Mouse (Mus musculus): ENCODE results near the gene Mrrf.

Mrrf gene

DNA sequence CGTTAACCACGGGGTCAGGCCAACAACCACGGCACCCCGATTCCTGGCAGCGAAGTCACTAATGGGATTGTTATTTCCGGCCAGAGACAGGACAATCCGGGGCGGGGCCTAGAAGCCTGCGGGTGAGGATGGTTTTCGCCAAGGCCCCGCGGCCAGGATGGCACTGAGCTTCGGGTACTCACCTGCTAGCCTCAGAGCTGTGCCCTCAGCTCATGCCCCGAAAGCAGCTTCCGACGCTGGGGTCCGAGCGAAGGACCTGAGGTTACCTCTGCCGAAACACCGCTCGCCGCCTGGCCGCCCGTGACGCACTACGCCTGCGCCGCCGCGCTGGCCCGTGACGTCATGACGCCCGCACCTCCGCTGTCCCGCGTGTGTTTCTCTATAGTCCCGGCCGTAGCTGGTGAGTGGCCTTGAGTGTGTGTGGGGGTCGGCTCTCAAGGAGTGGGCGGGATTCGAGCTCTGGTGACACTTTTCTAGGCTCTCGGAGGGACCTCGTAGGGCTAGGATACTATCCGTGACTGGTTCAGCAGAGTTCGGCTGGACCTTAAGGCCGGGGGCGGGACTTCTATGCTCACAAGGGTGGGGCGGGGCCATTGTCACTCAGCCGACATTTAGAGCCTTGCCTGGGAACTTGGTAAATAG is at the start of gene Mrrf, which contains the start of gene Rbm18:
Mrrf (plus strand) TSS at position 90 of the 642 bp plus-strand sequence.
Rbm18 (minus strand) TSS at position 474 of the 642 bp plus-strand sequence.
- peak; percentile 94 to 96 for DNase-seq

DNA sequence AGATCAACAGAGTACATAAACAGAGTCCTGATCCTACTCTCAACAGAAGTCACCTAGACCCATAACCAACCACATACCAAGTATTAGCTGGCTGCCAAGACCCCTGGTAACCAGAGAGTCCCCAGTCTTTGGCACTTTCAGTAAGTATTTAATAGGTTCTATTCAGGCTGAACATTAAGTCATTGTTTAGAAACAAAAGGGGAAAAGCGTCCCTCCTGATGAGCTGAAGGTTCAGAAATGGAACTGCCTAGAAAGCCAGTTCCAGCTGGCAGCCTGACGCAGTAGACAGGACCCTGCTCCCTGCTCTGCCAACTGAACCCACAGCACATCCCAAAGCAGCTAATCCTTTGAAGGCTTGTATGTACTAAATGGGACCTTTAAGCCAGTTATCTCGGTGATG is 47.0 kb upstream of the Mrrf start:
- no peak for DNase-seq

DNA sequence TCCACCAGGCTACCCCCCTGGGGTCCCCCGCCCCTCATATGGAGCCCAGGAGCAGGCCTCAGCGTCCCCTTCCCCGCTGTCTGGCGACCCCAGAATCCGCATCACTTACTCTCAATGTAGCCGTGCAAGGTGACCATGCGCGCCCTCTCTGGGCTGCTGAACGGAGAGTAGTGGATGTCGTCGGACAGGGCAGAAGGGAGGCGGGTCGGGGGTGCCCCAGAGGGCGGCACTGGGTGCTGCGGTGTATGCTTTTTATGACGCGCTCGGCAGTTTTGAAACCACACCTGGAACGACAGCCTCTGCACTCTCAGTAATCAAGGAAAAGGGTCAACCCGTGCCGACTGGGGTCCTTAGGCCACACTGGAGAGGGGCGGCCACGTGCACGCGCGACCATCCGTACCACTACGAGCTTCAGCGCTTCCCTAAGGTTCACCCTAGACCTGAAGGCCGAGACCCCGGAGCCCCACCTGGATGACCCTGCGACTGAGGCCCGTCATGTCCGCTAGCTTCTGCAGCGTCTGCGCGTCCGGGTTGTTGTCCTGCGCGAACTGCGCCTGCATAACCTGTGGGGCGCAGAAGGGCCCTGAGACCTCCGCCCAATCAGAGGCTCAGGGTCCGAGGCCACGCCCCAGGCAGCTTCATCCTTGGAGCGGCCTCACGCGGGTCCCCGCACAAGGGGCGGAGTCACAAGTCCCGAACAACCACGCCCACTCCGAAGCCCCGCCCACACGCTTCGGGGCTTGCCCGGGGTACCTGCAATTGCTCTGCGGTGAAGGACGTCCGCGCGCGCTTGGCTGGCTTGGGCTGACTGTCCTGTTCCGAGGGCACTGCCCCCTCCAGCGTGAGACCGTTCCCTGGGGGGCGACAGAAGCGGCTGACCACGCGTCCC is 45.1 kb upstream of the Mrrf start:
- DNase-seq, result peak; percentile 68 to 69

DNA sequence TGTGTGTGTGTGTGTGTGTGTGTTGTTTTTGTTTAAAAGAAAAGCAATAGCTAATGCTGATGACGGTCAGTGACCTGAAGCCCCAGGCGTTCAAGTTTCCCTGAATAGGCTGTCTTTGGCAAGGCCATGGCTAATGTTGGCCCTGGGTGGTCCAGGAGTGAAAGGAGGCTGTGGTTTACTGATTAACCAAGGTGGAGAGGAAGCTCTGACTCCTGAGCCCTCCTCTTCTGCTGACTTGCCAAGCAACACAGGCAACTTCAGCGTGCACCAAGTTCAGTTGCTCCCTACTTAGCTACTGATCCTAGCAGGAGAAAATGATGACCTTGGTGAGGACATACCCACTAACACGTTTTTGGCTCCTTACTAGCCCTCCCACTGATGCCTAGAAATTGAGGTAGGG is 43.4 kb upstream of the Mrrf start:
- no peak for DNase-seq

DNA sequence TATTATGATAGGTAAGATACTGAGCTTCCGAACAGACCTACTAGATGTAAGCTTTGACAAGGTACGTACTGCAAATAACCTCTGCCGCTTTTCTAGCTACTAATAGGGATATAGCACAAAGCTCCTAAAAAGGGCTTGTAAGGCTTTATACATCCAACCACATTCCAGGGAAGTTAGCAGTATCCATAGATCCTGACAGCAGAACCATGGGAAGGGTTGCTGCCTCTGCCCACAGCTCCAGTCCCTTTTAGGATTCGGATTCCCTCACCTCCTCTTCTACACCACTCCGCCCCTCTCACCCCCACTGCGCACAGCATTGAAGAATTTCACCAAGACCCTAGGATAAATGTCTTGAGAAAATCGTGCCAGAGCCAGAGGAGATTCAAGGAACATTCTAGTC is 42.9 kb upstream of the Mrrf start:
- no peak for DNase-seq

DNA sequence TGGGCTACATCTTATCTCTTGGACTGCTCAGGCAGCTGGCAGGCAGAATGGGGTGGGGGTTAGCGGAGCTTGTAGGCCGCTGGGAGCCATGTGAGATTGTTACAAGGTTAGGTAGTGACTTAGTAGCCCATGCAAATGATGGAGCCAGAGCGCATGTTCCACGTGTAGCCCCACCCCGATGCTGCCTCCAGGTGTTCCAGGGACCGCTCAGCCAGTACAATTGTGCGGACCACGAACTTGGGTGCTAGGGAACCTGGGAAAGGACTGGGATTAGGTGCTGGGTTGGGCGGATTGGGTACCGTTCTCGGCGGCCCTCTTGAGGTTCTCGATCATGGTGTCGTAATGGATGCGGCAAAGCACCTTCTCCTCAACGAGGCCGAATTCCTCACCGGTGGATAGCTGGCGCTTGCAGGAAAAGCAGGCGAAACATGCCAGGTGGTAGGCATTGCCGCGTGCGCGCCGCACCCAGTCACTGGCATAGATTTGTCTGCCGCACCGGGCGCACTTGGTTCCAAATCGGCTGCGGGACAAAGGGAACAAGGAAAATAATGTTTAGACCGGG is 42.2 kb upstream of the Mrrf start:
- DNase-seq, result no peak

DNA sequence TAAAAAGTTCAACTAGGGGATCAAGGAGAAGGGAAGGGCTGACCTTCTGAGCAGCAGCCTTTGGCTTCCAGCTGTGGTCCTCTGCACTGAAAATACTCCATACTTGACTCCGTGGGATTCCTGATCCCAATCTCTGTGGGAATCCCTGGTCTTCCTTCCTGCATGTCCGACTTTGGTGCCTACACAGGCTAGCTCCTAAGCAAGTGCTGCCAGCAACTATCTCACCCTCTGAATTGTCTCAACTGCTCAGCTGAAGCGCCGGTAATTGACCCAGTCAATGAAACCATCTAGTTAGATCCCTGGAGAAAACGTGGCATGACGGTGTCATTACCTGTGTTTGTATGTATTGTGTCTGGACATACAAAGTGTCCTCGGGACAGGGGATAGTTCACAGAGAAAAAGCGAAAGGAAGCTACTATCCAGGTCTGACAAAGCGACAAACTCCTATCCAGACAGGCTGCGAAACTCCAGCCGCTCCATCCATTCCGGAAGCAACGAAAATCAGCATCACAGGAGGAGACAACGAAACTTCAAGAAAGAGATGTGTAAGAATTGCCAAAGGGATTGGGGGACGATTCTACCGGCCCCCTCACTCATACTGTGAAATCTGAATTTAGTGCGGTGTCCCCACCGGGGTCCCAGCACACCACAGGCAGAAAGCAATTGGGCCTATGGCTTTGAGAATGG is 38.9 kb upstream of the Mrrf start:
- no peak for DNase-seq

DNA sequence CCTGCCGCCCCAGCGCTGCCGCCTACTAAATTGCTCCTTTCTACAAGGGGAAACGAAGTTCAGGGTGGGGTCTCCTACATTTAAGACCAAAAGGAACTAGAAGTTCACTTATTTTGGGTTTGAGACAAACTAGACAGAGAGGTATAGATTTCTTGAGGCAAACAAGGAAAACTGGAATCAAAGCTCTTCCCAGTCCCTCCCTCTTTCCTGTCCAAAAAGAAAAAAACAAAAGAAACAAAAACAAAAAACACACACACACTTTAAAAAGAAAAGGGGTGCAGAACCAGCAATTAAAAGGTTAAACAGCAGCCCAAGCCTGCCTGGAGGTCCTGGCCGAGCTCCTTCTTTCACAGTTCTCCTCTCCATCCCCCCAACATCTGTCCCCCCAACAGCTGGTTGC is 38.2 kb upstream of the Mrrf start:
- no peak for DNase-seq

DNA sequence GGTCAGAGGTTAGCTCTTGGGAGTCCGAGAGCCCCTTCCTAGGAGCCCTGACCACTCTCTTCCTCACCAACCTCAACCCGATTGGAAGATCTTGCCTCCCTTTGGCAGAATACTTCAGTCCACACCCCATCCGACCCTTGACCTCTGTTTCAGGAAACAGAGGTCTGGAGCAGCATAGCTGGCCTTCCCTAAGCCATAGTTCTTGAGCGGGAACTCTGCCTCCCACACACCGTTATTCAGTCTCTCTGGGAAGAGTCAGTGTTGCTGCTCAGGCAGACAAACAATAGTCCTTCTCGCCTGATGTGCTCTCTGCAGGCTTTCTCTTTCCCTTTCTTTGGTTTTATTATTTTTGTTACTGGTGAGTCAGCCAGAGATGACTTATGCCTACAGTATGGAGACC is 36.5 kb upstream of the Mrrf start:
- no peak for DNase-seq

DNA sequence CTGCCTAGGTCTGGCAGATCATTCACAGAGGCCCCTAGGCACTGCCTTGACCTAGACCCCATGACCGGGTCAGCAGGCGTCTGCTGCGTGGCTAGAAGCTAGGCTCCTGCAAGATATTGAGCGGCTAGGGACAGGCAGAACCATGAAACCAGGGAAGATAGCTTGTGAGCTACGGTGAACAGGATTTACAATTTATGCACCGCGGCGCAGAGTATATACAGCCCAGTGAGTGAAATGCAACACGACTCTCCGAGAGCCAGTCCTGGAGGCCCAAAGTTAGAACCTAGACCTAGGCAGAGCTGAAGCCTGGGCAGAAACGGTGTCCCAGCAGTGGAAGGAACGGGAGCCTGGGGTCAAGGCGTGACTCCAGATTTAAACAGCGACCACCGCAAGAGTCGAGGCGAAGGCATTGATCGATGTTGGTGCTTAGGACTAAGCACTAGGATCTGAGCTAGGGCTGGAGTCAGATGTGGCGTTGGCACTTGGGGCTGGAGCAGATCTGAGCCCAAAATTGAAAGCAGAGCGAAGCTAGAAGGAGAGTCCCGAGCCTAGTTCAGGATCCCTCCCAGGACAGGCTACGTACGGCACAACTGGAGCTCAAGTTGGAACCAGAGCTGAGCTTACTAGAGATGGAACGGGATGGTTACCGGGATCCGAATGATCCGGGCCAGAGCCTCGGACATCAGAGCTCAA is 34.2 kb upstream of the Mrrf start:
- DNase-seq, result no peak

DNA sequence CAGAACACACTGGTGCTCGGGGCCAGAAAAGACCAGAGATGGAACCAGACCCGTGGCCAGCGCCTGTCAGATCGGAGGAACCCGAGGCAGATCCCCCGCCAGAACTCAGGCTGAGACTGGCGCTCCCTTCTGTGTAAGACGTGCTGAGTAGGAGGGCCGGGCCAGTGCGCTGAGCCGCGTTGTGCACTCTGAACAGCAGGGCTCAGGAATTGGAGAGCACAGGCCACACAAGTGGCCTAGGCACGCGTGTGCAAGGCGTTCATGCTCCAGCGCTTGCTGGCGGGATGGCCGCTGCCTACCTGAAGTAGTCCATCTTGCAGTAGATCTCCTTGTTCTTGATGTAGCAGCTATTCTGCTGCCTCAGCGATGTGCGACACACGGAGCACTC is 33.6 kb upstream of the Mrrf start:
- DNase-seq, result no peak

DNA sequence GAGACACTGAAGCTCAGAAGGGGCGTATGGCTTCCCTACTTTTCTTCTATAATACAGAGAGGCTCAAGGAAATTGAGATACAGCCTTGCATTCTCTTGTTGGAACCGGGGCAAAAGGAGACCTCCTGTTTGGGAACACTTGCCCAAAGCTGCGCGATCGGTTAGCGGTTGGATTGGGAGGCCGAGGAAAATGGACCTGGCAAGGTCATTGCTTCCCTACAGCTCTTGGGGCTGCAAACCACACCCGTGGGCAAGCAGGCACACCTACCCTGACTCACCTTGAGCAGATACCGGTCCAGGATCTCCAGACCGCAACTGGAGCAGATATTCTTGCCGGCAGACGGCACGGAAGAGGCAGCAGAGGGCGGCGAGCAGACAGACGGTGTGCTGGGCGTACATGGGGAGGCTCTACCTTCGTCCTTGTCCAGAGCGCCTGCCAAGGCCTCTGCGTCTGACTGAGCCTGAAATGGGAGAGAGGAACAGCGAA is 33.1 kb upstream of the Mrrf start:
- no peak for DNase-seq

DNA sequence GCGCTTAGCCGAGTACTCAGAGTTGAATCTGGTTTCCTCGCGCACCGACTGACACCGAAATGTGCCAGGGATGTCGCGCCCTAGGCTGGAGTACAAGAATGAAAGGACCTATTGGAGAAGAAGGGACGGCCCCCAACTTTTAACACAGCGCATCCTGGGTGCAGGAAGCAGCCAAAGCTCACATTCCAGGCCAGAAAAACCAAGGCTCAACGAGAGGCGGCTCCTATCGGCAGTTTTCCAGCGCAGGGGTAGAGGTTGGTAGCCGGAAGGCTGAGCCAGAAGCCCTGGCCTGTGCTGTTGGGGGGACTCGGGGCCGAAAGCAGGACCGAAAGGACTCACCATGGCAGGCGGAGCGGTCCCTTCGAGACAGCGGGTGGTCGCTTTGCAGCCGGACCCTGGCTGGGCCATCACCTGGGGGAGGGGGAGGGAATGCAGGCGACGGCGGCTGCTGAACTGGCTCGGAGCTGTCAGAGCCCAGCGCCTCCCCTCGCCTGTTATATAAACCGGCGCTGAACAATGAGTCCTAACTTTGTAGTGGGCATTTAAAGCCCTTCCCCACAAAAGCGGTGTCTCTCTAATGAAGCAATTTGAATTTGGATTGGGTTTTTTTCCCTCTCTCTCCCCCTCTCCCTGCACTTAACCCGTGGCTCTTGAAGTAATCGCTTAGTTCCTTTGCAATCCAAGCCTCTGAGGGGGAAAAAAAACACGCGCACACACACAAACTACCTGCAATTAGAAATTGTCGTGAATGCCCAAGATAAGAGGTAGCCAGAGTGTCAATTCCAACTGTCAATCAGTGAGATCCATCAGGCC is 32.4 kb upstream of the Mrrf start:
- no peak for DNase-seq

DNA sequence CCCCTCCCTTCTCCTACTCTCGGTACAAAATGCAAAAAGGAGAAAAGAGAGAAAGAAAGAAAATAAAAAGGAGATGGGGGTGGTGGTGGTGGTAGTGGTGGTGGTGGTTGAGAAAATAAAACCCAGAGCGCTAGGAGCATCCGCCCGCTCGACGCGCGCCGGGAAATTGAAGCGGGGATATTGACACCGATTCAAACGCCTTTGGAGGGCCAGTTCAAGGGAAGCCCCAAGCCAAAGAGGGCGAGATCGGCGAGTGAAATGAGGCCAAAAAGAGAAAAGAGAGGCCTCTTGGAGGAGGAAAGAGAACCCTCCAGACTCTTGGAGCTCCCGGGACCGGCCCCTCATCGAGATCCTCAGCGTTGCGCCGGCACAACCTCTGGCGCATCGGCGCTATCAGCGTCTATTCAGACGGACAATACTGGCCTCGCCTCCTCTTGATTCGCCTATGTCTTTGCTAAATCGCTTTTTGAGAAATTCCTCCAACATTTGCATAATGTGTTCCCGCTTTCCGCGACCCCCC is 31.7 kb upstream of the Mrrf start:
- DNase-seq, result no peak

DNA sequence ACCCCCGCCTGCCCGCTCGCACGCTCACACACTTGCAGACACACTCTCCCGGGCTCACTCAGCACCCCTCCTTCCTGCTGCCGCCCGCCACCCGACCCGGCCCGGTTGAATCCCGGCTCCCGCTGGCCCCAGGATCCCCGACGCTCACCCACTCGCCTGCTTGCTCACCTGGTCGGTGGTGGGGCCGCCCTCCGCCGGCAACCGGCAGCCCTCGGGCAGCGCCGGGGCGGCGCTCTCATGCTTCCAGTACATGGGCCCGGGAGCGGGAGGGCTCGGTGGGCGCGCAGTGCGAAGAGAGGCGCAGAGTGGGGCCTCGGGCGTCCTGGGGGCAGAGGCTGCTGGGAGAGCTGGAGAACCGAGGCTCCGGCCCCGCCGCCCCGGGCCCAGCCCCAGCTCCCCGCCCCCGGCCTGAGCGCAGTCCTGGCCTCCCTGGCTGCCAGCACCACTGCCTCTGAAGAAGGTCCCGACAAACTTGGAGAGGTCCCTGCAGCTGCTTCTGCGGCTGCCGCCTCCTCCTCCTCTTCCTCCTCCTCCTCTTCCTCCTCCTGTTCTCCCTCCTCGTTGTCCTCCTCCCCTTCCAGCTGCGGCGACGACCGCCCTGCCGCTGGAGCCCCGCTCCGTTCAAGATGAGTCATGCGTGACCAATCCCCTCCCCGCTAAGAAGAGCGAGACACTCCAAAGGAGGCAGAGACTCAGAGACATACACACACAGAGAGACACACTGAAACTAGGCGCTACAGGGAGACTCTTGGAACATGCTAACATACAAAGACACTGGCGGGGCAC is 31.0 kb upstream of the Mrrf start, which contains the start of gene Lhx6:
Lhx6 (minus strand) TSS at position 453 of the 786 bp plus-strand sequence.
- DNase-seq, result no peak

DNA sequence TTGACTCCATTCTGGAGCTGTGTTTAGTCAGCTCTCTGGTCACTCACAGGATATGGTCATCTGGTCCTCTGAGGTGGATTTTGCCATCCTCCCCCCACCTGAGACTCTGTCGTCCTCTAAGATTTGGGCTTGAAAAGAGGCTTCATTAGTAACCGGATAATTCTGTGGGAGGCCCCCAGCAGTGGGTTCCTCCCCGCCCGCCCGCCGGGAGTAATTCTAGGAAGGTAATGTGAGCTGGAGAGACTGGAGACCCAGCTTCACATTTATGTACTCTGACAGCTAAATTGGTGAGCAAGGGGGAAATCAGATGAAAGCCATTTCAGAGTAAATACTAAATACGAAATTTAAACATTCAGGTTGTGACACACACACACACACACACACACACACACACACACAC is 27.6 kb upstream of the Mrrf start:
- no peak for DNase-seq

DNA sequence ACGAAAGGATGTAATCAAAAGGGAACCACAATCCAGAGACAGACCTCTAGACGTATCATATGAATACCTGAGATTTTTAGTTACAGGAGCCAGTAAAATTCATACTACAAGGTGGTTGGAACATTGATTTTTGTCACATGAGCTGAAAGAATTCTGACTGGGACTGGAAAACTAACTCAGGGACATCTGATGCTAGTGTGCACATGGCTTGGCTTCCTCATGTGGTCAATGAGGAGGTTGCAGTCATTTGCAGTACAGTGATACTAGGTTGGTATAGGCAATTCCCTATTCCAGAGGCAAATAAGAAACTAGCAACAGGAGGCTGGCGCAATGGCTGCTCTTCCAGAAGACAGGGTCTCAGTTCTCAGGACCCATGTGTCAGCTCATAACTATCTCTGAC is 23.6 kb upstream of the Mrrf start:
- DNase-seq, result no peak

DNA sequence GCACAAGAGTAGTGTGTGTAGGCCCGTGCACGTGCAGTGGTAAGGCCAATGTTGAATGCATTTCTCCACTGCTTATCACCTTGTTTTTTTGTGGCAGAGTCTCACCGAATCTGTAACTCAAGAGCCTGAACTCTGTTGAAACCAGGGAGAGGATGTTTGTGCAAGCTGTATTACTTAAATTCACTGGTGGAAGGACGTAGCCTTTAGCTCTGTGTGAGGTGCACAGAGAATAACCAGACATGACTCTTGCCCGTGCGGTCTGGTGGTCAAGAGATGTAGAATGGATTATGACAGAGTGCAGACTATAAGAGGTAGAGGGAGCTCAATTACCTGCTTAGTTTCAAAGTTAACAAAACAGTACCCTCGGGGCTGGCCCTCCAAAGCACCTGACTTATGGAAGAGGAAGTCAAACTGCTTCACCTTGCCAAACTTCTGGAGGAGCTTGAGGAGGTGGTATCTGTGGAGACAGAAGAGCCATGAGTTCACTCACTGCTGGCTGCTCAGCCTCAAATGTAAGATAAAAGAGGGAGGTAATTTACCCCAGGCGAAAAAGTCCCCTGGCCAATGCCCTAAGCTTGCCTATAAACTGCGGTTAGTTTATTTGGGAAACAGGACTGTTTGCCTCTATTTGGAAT is 9.3 kb upstream of the Mrrf start:
- no peak for DNase-seq

DNA sequence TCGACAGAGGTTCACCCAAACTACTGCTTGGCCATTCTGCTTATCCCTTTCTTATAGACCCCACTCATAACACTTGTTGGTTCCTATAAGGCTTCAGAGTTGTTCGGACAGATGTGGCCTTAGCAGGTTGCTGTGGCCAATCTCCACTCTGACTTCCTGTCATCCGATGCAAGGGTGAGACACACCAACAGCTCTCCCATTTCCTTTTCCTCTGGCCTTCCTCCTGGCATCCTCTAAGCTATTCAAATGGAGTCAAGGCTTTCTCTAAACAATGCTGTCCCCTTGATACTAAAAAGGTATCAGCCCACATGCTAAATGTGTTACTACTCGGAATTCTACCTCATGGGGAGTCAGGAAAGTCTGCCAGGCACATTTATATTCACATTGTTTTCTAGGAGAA is 8.2 kb upstream of the Mrrf start:
- no peak for DNase-seq

DNA sequence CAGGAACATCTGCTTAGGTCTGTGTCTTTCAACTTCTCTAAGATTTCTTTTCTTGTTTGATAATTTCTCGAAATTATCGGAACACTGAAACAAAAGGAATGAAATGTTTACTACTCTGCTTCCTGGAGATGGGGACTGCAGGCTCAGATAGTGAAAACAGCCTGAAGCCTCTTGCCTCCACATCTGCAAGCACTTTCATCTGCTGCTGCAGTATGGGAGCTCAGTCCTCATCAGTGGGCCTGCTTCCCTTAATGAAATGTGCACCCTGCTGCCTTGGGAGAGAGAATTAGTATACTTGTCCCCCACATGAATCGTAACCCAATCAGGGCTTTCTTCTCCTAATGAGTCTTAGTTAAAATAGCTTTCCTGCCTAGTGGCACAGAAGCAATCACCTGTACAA is 7.1 kb upstream of the Mrrf start:
- no peak for DNase-seq

Data from B cell, adult 2 months (primary cell).